Mouse (Mus musculus) T-helper 17 cell (primary cell): ENCODE measurements around the gene Gm10409.
"Not testable (repeated sequence)": the region's sequence is repeated elsewhere in the genome, so short reads cannot be mapped to it uniquely, and the experiment has no call there.

ENCODE experiments used
- in situ Hi-C, 2 experiments: fragments of 300-600 bp; cut with MboI, MseI; formaldehyde crosslinking; loops; 1 replicate in 1 of 2; 2 replicates in 1 of 2; pipeline ENCODE4 v1.15.1; 2025; ENCODE audit warnings: high pct_unique_total_duplicates in 2 of 2

The Gm10409 gene

DNA sequence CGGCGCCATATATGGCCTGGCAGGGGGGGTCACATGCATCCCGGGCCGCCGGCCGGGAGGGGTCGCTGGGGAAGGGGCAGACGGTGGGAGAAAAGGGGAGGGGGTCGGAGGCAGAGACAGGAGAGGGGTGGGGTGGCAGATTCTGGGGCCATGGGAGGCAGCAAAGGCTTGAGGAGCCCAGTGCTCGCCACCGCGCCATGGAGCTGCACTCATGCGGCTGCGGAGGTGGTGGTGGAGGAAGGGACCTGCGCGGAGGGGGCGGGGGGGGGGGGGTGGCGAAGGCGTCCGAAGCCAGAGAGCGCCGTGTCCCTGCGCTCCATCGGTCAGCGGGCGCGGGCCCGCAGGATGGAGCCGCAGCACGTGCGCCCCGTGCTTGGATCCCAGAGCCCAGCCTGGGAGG is at the start of gene Gm10409:
Gene Gm10409 (plus strand): TSS at position 301 of the 400 bp plus-strand sequence.
- in situ Hi-C loops, result loop anchor here (5.0 to 25.0 kb wide), 3 partner anchors 225 to 1325 kb away; partner anchors contain the start of genes Gm3012 (in 1 of the 2), Gm3020 (in 1 of the 2) and Gm3252 (in 1 of the 2)

DNA sequence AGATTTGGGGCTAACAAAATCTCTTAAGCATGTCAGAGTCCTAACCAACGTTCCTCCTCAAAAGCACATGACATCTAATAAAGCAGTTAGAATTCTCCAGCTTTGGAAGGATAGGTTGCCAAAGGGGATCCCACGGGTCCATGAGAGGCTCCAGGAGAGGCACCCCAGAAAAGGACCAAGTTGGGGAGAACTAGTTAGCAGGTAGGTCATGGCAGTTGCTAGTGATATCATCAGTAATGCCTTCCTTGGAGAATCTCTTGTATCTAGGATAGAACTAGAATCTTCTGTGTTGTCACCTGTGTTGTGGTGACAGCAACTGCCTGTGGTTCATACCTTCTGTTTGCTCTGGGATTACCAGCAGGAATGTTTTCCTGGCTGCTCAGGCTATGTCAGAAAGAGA is 17.6 kb upstream of the Gm10409 start, which contains the start of gene Gm10413:
Gene Gm10413 (plus strand): TSS at position 301 of the 400 bp plus-strand sequence.
- in situ Hi-C loops, result not testable (repeated sequence)

DNA sequence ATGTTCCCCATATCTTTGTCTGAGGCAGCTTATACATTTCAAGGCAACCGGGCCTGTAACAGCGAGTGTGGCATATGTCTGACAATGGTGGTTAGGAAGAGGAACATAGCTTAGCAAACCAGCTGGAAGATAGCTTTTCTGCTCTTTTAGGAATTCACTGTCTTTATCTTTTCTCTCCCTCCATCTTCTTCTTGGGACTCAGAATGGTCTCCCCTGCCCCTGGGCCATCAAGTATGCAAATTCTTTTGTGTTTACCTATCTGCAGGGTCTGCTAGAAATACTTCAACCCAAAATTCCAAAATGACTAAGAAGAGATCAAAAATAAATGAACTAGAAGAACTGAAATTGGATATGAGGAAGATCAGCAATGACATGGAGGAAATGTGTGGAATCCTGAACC is 15.4 kb downstream of the Gm10409 start, which contains the start of gene Gm3005:
Gene Gm3005 (plus strand): TSS at position 301 of the 400 bp plus-strand sequence.
- in situ Hi-C loops, result loop anchor here in 1 of 2 experiments (25.0 kb wide), 1 partner anchor 409 kb away; the partner anchor contains the start of gene Gm3033

DNA sequence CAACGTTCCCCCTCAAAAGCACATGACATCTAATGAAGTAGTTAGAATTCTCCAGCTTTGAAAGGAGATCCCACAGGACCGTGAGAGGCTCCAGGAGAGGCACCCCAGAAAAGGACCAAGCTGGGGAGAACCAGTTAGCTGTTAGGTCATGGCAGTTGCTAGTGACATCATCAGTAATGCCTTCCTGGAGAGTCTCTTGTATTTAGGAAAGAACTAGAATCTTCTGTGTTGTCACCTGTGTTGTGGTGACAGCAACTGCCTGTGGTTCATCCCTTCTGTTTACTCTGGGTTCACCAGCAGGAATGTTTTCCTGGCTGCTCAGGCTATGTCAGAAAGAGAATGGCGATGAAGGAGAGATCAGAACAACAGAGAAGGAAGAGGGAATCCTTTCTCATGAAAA is 36.7 kb downstream of the Gm10409 start, which contains the start of gene Gm10408:
Gene Gm10408 (plus strand): TSS at position 301 of the 400 bp plus-strand sequence.
- in situ Hi-C loops, result loop anchor here in 1 of 2 experiments (25.0 kb wide), 1 partner anchor 388 kb away; the partner anchor contains the start of gene Gm3033
